Mouse (Mus musculus) cortical plate, adult 2 months (tissue): ENCODE measurements at regions not wholly inside any gene's neighbourhood (a gene's known extent, or its start where the extent isn't known, plus 50 kb on each side); places are given as distances from the start of the nearest gene placed in this dataset.

ENCODE experiments used
- CTCF ChIP-seq: fragments of 200-500 bp; IDR thresholded peaks from 2 replicates; pipeline ENCODE4 v1.5.1; 2011; ENCODE audit warnings: mild to moderate bottlenecking, control low read depth, low read length; ENCODE audit not compliant: insufficient read depth; ENCODE audit errors: extremely low read depth
- POLR2A ChIP-seq: fragments of 200-500 bp; IDR thresholded peaks from 2 replicates; pipeline ENCODE4 v1.6.1; 2011; ENCODE audit warnings: mild to moderate bottlenecking, low read length, control low read depth; ENCODE audit not compliant: insufficient read depth; ENCODE audit errors: extremely low read depth

DNA sequence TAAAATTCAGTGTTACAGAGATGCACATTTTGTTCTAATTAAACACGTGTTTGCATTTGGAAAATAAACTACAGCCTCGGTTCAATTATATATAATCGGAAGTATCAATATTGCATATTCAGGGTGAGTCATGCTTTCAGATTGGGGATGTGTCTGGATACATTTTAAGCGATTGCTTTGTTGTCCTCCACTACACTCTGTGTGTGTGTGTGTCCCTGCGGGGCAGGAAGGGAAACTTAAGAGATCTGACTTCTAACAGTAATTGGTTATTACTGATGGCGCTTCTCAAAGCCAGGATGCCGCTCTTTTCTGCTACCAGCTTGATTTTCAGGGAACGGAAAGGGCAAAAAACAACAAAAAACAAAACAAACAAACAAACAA lies 409.3 kb downstream of the Rnd3 start:
- no peak for TF ChIP-seq POLR2A
- no peak for TF ChIP-seq CTCF
